Mouse (Mus musculus): ENCODE data around the gene Rbms3. TPM values are rescaled to one million over a fixed set of nuclear protein-coding genes. Genes with fewer than 3 reads are reported as not detected.

Rbms3 gene
- polyA plus RNA-seq, 1 experiment from 2014 or later = 13.1 TPM

- Histone ChIP-seq H3K9me3 (ENCODE audit: control insufficient read depth) (no peaks in the 10 kb centered on the region), H3K27me3 (replicated peaks; ENCODE audit: control insufficient read depth, insufficient read depth, low read length) (no peaks in the 10 kb centered on the region), H3K36me3 (ENCODE audit: control insufficient read depth, insufficient read depth) (no peaks in the 10 kb centered on the region), H3K4me1 (replicated peaks; ENCODE audit: control insufficient read depth, insufficient read depth, low read length) (no peaks in the 10 kb centered on the region), H3K4me3 (ENCODE audit: low read depth, low read length) (no peak overlapping the region), H3K9ac (ENCODE audit: low read depth, low read length) (no peak overlapping the region), H3K4me2 (replicated peaks; ENCODE audit: low read depth) (no peak overlapping the region), H3K27ac (ENCODE audit: low read depth, low read length) (no peak overlapping the region)
- ATAC-seq = no peak
- TF ChIP-seq CTCF (IDR thresholded peaks at IDR 0.05; ENCODE audit: low read depth) = no peak
- WGBS = 83% methylated on average over 15 of the region's 15 CpGs
Observed at GRCm38 (mm10) chr9:117187116-117188034, 442.3 kb downstream of the Rbms3 start.

- Histone ChIP-seq H3K9ac (ENCODE audit: low read depth, low read length) (no peak overlapping the region), H3K4me3 (ENCODE audit: low read depth, low read length) (no peak overlapping the region), H3K4me2 (replicated peaks; ENCODE audit: low read depth) (no peak overlapping the region), H3K9me3 (ENCODE audit: control insufficient read depth) (no peaks in the 10 kb centered on the region), H3K4me1 (replicated peaks; ENCODE audit: control insufficient read depth, insufficient read depth, low read length) (no peaks in the 10 kb centered on the region), H3K36me3 (ENCODE audit: control insufficient read depth, insufficient read depth) (no peaks in the 10 kb centered on the region), H3K27ac (ENCODE audit: low read depth, low read length) (no peak overlapping the region), H3K27me3 (replicated peaks; ENCODE audit: control insufficient read depth, insufficient read depth, low read length) (no peaks in the 10 kb centered on the region)
- no peak for ATAC-seq
- 88% methylated on average over 7 of the region's 7 CpGs for WGBS
- no peak for TF ChIP-seq CTCF (IDR thresholded peaks at IDR 0.05; ENCODE audit: low read depth)
Observed at GRCm38 (mm10) chr9:117180658-117181057, 449.1 kb downstream of the Rbms3 start.

GRCm38 (mm10) chr9:117178366-117178765 lies 451.3 kb downstream of the Rbms3 start:
- Histone ChIP-seq H3K4me2 (replicated peaks; ENCODE audit: low read depth) (no peak overlapping the region), H3K9me3 (ENCODE audit: control insufficient read depth) (no peaks in the 10 kb centered on the region), H3K4me3 (ENCODE audit: low read depth, low read length) (no peak overlapping the region), H3K36me3 (ENCODE audit: control insufficient read depth, insufficient read depth) (no peaks in the 10 kb centered on the region), H3K27ac (ENCODE audit: low read depth, low read length) (no peak overlapping the region), H3K4me1 (replicated peaks; ENCODE audit: control insufficient read depth, insufficient read depth, low read length) (no peaks in the 10 kb centered on the region), H3K9ac (ENCODE audit: low read depth, low read length) (no peak overlapping the region), H3K27me3 (replicated peaks; ENCODE audit: control insufficient read depth, insufficient read depth, low read length) (no peaks in the 10 kb centered on the region)
- TF ChIP-seq CTCF (IDR thresholded peaks at IDR 0.05; ENCODE audit: low read depth) = no peak
- no peak for ATAC-seq
- 90% methylated on average over 4 of the region's 4 CpGs for WGBS

GRCm38 (mm10) chr9:117172526-117172925 lies 457.2 kb downstream of the Rbms3 start:
- 45% methylated on average over 7 of the region's 7 CpGs for whole genome bisulfite sequencing
- H3K9ac ChIP-seq (ENCODE audit: low read depth, low read length) = no peak overlapping the region
- no peak overlapping the region for H3K4me2 ChIP-seq (replicated peaks; ENCODE audit: low read depth)
- peak; percentile 96 for ATAC-seq
- H3K27ac ChIP-seq (ENCODE audit: low read depth, low read length) = no peak overlapping the region
- H3K4me3 ChIP-seq (ENCODE audit: low read depth, low read length) = no peak overlapping the region
- H3K4me1 ChIP-seq (replicated peaks; ENCODE audit: control insufficient read depth, insufficient read depth, low read length) = no peaks in the 10 kb centered on the region; the same call in 1 of the 2 replicates
- H3K27me3 ChIP-seq (replicated peaks; ENCODE audit: control insufficient read depth, insufficient read depth, low read length) = no peaks in the 10 kb centered on the region
- TF ChIP-seq CTCF (IDR thresholded peaks at IDR 0.05; ENCODE audit: low read depth) = no peak
- no peaks in the 10 kb centered on the region for H3K36me3 ChIP-seq (ENCODE audit: control insufficient read depth, insufficient read depth)
- no peaks in the 10 kb centered on the region for H3K9me3 ChIP-seq (ENCODE audit: control insufficient read depth)

- Histone ChIP-seq H3K27ac (ENCODE audit: low read depth, low read length) (no peak overlapping the region), H3K9me3 (ENCODE audit: control insufficient read depth) (no peaks in the 10 kb centered on the region), H3K4me2 (replicated peaks; ENCODE audit: low read depth) (no peak overlapping the region), H3K9ac (ENCODE audit: low read depth, low read length) (no peak overlapping the region), H3K4me1 (replicated peaks; ENCODE audit: control insufficient read depth, insufficient read depth, low read length) (no peaks in the 10 kb centered on the region; the same call in 1 of the 2 replicates), H3K36me3 (ENCODE audit: control insufficient read depth, insufficient read depth) (no peaks in the 10 kb centered on the region), H3K27me3 (replicated peaks; ENCODE audit: control insufficient read depth, insufficient read depth, low read length) (no peaks in the 10 kb centered on the region), H3K4me3 (ENCODE audit: low read depth, low read length) (no peak overlapping the region)
- TF ChIP-seq CTCF (IDR thresholded peaks at IDR 0.05; ENCODE audit: low read depth) = no peak
- ATAC-seq = no peak
- WGBS = 91% methylated on average over 5 of the region's 5 CpGs
Observed at GRCm38 (mm10) chr9:117169196-117169595, 460.5 kb downstream of the Rbms3 start.

- H3K4me2 ChIP-seq (replicated peaks; ENCODE audit: low read depth) = no peak overlapping the region
- H3K9ac ChIP-seq (ENCODE audit: low read depth, low read length) = no peak overlapping the region
- H3K27me3 ChIP-seq (replicated peaks; ENCODE audit: control insufficient read depth, insufficient read depth, low read length) = no peaks in the 10 kb centered on the region
- ATAC-seq = no peak
- H3K36me3 ChIP-seq (ENCODE audit: control insufficient read depth, insufficient read depth) = no peaks in the 10 kb centered on the region
- whole genome bisulfite sequencing = 49% methylated on average over 6 of the region's 6 CpGs
- H3K9me3 ChIP-seq (ENCODE audit: control insufficient read depth) = no peaks in the 10 kb centered on the region
- no peak overlapping the region for H3K27ac ChIP-seq (ENCODE audit: low read depth, low read length)
- H3K4me3 ChIP-seq (ENCODE audit: low read depth, low read length) = no peak overlapping the region
- no peaks in the 10 kb centered on the region for H3K4me1 ChIP-seq (replicated peaks; ENCODE audit: control insufficient read depth, insufficient read depth, low read length)
- no peak for TF ChIP-seq CTCF (IDR thresholded peaks at IDR 0.05; ENCODE audit: low read depth)
Observed at GRCm38 (mm10) chr9:117163143-117163542, 466.6 kb downstream of the Rbms3 start.
